Mouse (Mus musculus) intestine, postnatal 0 days (tissue): ENCODE data around the gene Hap1. TPM values are rescaled to one million over a fixed set of nuclear protein-coding genes. Genes with fewer than 3 reads are reported as not detected.
A peak's percentile ranks its signal among the peaks of the same experiment; 100 is the strongest.
"Not testable (repeated sequence)": the region's sequence is repeated elsewhere in the genome, so short reads cannot be mapped to it uniquely, and the experiment has no call there.

Experiments
- ATAC-seq: fragments of 200-750 bp; cut with Nextera tagmentation; 2 replicates; pipeline ENCODE4 v1.8.0; 2017; ENCODE audit warnings: mild to moderate bottlenecking, moderate TSS enrichment, moderate library complexity
- H3K27ac ChIP-seq: fragments of 300-500 bp; sonication (generic); 2 replicates; pipeline ENCODE4 v1.5.1; 2014; ENCODE audit warnings: mild to moderate bottlenecking, low read depth, low read length, moderate library complexity
- H3K27me3 ChIP-seq: fragments of 300-500 bp; sonication (generic); replicated peaks from 2 replicates; pipeline ENCODE4 v1.6.1; 2014; ENCODE audit warnings: low read length, mixed read lengths; ENCODE audit not compliant: control insufficient read depth, insufficient read depth
- H3K36me3 ChIP-seq: fragments of 300-500 bp; sonication (generic); 2 replicates; pipeline ENCODE4 v1.6.1; 2014; ENCODE audit warnings: mild to moderate bottlenecking, moderate library complexity; ENCODE audit not compliant: control insufficient read depth, insufficient read depth
- H3K4me1 ChIP-seq: fragments of 300-500 bp; sonication (generic); replicated peaks from 2 replicates; pipeline ENCODE4 v1.6.1; 2014; ENCODE audit warnings: antibody characterized with exemption, low read length, mixed read lengths; ENCODE audit not compliant: control insufficient read depth, insufficient read depth
- H3K4me2 ChIP-seq: fragments of 300-500 bp; sonication (generic); replicated peaks from 2 replicates; pipeline ENCODE4 v1.6.1; 2014; ENCODE audit warnings: low read depth, mild to moderate bottlenecking, moderate library complexity
- H3K4me3 ChIP-seq: fragments of 300-500 bp; sonication (generic); 2 replicates; pipeline ENCODE4 v1.5.1; 2014; ENCODE audit warnings: low read depth, low read length
- H3K9ac ChIP-seq: fragments of 300-500 bp; sonication (generic); 2 replicates; pipeline ENCODE4 v1.6.1; 2014; ENCODE audit warnings: mild to moderate bottlenecking, low read depth, low read length
- H3K9me3 ChIP-seq: fragments of 300-500 bp; sonication (generic); 2 replicates; pipeline ENCODE4 v1.6.1; 2016; ENCODE audit warnings: mixed run types; ENCODE audit not compliant: control insufficient read depth
- CTCF ChIP-seq: sonication (generic); IDR thresholded peaks from 2 replicates; pipeline ENCODE4 v1.5.1; 2016; ENCODE audit warnings: low read depth, mild to moderate bottlenecking, control low read depth, antibody characterized with exemption, moderate library complexity
- WGBS: fragments of 180-500 bp; shearing (Covaris S2); extraction: QIAGEN DNeasy Blood & Tissue Kit; methylation state at CpG from one replicate; pipeline ENCODE4 v1.1.7; 2014; 5-methylcytosine and 5-hydroxymethylcytosine counted together
- polyA plus RNA-seq: library from polyadenylated mRNA; unstranded; fragments of >200 nt; fragmentation: Nextera tagmentation; extraction: Ambion mirVana; gene quantifications from 2 replicates; pipeline ENCODE4 v1.2.1, GENCODE M21; 2015

Hap1 gene
- polyA plus RNA-seq, 1 experiment from 2014 or later: 10.0 TPM

- Histone ChIP-seq H3K9ac (peak overlapping the region; percentile 31; the same call in 1 of the 2 replicates), H3K9me3 (no peaks in the 10 kb centered on the region), H3K27me3 (no peaks in the 10 kb centered on the region), H3K4me3 (no peak overlapping the region), H3K4me2 (no peak overlapping the region), H3K27ac (no peak overlapping the region), H3K4me1 (no peaks in the 10 kb centered on the region), H3K36me3 (no peaks in the 10 kb centered on the region)
- 44% methylated on average over 3 of the region's 3 CpGs for WGBS
- TF ChIP-seq CTCF: no peak
- ATAC-seq: no peak
Measured at GRCm38 (mm10) chr11:100335731-100336130, 20.2 kb downstream of the Hap1 start.

GRCm38 (mm10) chr11:100333944-100334457 lies 21.9 kb downstream of the Hap1 start, which contains the start of gene Gast:
Gene Gast, plus strand, starts transcription at chr11:100334407.
- Histone ChIP-seq H3K9me3 (no peaks in the 10 kb centered on the region), H3K9ac (no peak within 1 kb of the TSS), H3K36me3 (no peaks in the 10 kb centered on the region), H3K4me2 (no peak within 1 kb of the TSS), H3K4me1 (no peaks in the 10 kb centered on the region), H3K4me3 (no peak within 1 kb of the TSS), H3K27ac (no peak within 1 kb of the TSS), H3K27me3 (no peaks in the 10 kb centered on the region)
- TF ChIP-seq CTCF: no peak
- 65% methylated on average over 6 of the region's 6 CpGs for WGBS
- no peak for ATAC-seq

- TF ChIP-seq CTCF: no peak
- 67% methylated on average over 9 of the region's 9 CpGs for WGBS
- Histone ChIP-seq H3K9ac (no peak overlapping the region), H3K9me3 (no peaks in the 10 kb centered on the region), H3K4me3 (no peak overlapping the region), H3K27me3 (no peaks in the 10 kb centered on the region), H3K27ac (no peak overlapping the region), H3K36me3 (no peaks in the 10 kb centered on the region), H3K4me1 (no peaks in the 10 kb centered on the region), H3K4me2 (no peak overlapping the region)
- ATAC-seq: no peak
Measured at GRCm38 (mm10) chr11:100332766-100333515, 23.0 kb downstream of the Hap1 start.

GRCm38 (mm10) chr11:100330816-100331375 lies 25.0 kb downstream of the Hap1 start:
- H3K4me1 ChIP-seq, H3K27me3 ChIP-seq, ATAC-seq, H3K4me3 ChIP-seq, H3K36me3 ChIP-seq, H3K4me2 ChIP-seq, H3K9me3 ChIP-seq, H3K9ac ChIP-seq, H3K27ac ChIP-seq: not testable (repeated sequence)
- WGBS: 53% methylated on average over 8 of the region's 8 CpGs

GRCm38 (mm10) chr11:100330235-100330634 lies 25.7 kb downstream of the Hap1 start:
- no peak for ATAC-seq
- WGBS: 64% methylated on average over 16 of the region's 16 CpGs

GRCm38 (mm10) chr11:100327761-100328160 lies 28.2 kb downstream of the Hap1 start:
- Histone ChIP-seq H3K4me1 (no peaks in the 10 kb centered on the region), H3K4me3 (no peak overlapping the region), H3K27me3 (no peaks in the 10 kb centered on the region), H3K9ac (no peak overlapping the region), H3K9me3 (no peaks in the 10 kb centered on the region), H3K27ac (no peak overlapping the region), H3K4me2 (no peak overlapping the region), H3K36me3 (no peaks in the 10 kb centered on the region)
- ATAC-seq: no peak
- TF ChIP-seq CTCF: no peak
- WGBS: 80% methylated on average over 6 of the region's 6 CpGs

More at GRCm38 (mm10) chr11:100330235-100330634, 25.7 kb downstream of the Hap1 start:
- no peak overlapping the region for H3K4me2 ChIP-seq
- no peak overlapping the region for H3K4me3 ChIP-seq
- H3K27ac ChIP-seq: no peak overlapping the region
- H3K36me3 ChIP-seq: no peaks in the 10 kb centered on the region
- no peak overlapping the region for H3K9ac ChIP-seq
- no peaks in the 10 kb centered on the region for H3K4me1 ChIP-seq
- no peak for TF ChIP-seq CTCF
- H3K9me3 ChIP-seq: no peaks in the 10 kb centered on the region
- H3K27me3 ChIP-seq: no peaks in the 10 kb centered on the region
